Mouse (Mus musculus) erythroid progenitor cell, adult 5-6 weeks (primary cell): ENCODE data around the gene Usp26. TPM values are rescaled to one million over a fixed set of nuclear protein-coding genes. Genes with fewer than 3 reads are reported as not detected.

Source experiments
- ATAC-seq: replicated peaks from 2 replicates; pipeline ENCODE4 v1.8.0; 2016; ENCODE audit warnings: moderate number of reproducible peaks, mild to moderate bottlenecking, moderate TSS enrichment, inconsistent platforms; ENCODE audit not compliant: poor library complexity, low FRiP score, severe bottlenecking
- total RNA-seq, 2 experiments: library from RNA; stranded (forward) in 1 of 2; stranded (reverse) in 1 of 2; fragments of 150-400 nt in 1 of 2; fragments of 186-747, 209-891 nt in 1 of 2; gene quantifications; 2 replicates each; pipeline versions ENCODE4 v1.2.3 to v1.2.4; 2015 to 2017; ENCODE audit warnings: low replicate concordance in 2 of 2

Gene Usp26
- not detected in 2 replicates for total RNA-seq (2015; ENCODE audit: low replicate concordance)
- not detected in 2 replicates for total RNA-seq (2017; ENCODE audit: low replicate concordance)

DNA sequence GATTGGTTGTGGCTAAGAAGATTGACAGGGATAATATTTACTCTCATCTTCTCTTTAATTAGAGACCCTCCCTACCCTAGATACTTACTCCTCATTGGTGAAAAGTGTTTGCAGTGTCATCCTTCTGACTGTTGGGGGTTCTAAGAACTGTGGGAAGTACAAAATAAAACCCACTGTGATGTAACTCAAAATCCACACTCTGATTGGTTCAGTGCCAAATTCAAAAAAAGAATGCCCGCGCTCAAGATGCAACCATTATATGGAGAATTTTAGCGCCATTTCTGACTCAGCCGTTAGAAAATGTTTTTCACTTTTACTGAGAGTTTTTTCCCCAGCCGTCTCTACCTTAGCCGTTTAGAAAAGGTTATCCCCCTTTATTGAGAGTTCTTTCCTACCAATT lies at the start of gene Usp26:
Usp26 (minus strand) TSS at position 101 of the 400 bp plus-strand sequence.
- ATAC-seq = no peak

DNA sequence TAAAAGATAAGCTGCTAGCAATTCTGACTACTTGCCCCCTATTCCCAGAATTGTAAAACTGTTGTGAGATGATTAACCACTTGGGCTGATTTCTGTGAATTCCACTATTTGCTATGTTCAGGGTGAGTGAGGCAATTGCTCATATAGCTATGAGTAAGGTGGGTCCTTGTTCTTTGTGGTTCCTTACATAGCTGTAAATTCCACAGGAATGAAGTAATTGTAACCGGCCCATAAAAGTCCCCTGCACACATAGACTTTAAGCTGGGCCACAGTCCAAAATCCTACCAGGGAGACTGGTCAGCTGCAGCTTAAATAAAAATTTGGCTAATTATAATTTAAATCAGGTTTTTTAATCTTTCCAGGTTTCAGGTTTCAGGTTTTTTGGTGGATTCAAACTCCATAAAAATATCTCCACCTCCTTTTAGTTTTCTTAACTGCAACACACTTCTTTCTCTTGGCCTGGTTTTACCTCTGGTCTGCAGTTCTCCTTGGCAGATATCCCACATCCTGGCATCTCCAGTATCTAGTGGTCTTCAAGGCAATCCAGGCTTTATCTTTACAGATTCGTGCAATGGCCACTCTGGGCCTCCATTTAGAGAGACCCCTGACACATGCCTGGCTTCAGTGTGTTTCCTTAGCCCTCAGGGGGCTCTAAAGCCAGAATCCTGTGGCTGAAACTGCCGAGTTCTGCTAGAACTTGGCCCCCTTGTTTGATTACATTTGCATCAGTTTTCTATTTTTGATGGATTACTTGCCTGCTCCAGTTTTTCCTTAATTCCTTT lies 13.6 kb upstream of the Usp26 start:
- ATAC-seq = no peak

DNA sequence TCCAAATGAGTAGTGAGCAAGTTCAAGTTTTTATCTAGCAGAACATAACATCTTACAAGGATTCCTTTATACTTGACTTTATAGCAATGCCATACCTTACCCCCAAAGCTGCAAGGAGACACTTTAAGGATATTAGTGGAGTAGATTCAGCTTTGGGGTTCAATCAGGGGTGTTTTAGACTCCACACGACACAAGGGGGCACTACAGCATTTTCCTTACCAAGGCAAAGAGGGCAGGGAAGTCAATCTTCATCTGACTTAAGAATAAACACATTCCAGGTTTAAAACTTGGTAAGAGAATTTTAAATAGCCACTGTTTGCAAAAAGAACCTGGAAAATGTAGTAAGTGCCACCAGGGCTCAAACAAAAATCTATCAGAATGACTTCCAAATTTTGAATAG lies 33.6 kb downstream of the Usp26 start:
- ATAC-seq = no peak

DNA sequence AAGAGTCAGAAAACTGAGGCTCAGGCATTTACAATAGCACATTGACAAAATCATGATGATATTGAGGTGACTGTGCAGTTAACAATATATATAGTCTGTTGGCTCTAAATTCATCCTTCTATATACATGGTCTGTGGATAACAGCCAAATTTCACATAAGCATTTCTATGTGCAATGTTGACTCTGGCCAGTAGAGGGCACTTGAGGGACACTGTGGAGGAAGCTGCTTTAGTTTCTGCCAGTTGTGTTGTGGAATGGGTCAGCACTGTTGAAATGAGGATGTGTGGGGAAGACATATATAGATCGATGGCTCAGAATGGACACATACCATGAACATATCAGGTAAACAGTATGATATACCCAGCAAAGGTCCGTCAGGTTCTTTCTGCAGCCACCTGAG lies 64.6 kb downstream of the Usp26 start:
- ATAC-seq = no peak

DNA sequence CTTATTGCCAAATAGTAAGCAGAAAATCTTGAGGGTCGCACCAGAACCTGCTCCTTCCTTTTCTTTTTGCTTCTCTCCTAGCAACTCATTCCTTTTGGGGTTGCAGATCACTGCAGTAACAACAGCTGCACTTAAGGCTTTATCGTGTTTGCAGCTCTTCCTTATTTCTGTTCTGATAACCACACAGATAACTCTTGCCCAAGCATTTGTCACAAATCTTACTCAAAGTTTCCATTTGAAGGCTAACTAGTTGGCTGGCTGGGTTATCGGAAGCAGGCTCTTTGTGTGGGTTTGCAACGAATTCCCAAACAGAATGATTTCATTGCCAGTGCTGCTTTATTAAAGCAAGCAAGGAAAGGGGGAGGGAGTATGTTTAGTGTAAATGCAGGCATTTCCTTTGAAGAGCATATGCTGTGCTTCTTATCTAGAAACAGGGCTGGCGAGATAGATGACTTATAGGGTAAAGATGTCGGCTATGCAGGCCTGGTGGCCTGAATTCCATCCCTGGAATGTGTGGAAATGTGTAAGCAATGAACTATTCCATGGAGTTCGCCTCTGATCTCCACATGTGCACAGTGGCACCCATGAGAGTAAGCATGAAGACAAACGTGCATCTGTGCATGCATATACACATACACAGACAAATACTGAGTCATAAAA lies 86.8 kb downstream of the Usp26 start:
- no peak for ATAC-seq

DNA sequence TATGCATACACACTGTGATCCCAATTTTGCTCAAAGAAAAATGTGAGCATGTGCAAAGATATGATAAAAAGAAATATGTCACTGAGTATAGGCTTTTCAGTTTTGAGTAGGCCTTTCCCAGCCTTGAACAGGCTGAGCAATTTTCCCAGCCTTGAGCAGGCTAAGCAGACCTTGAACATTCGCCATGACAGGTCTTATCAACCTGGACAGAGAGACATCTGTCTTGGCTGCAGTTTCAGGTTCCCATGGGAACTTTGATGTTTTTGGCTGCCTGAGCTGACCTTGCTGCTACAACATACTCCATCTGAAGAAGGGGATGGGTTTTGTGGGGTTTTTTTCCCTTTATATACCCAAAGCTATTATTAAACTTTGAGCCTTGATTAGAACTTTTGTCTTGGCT lies 88.0 kb downstream of the Usp26 start:
- no peak for ATAC-seq

Other genes with a start within 250 kb of the Usp26 start
- not detected in 2 replicates for gene Hs6st2, start 119.4 kb downstream of the Usp26 start, total RNA-seq (2015; ENCODE audit: low replicate concordance)
- not detected in 2 replicates for gene Hs6st2, start 119.4 kb downstream of the Usp26 start, total RNA-seq (2017; ENCODE audit: low replicate concordance)
- not detected in 2 replicates for gene 1700080O16Rik, start 171.5 kb upstream of the Usp26 start, total RNA-seq (2015; ENCODE audit: low replicate concordance)
- gene 1700080O16Rik, start 171.5 kb upstream of the Usp26 start, total RNA-seq (2017; ENCODE audit: low replicate concordance) = not detected in 2 replicates